Mouse (Mus musculus): Measurements from ENCODE around the gene Tbxas1. TPM values are rescaled to one million over a fixed set of nuclear protein-coding genes. Genes with fewer than 3 reads are reported as not detected.

Tbxas1 gene
- polyA plus RNA-seq, 1 experiment = 5.1 TPM

- no peak for DNase-seq (ENCODE audit: low spot score)
Measured at GRCm38 (mm10) chr6:39051799-39052556, 176.8 kb downstream of the Tbxas1 start.

GRCm38 (mm10) chr6:39052636-39053035 lies 177.4 kb downstream of the Tbxas1 start:
- DNase-seq (ENCODE audit: low spot score) = no peak

GRCm38 (mm10) chr6:39054206-39054864 lies 179.1 kb downstream of the Tbxas1 start:
- DNase-seq (ENCODE audit: low spot score) = no peak

- no peak for DNase-seq (ENCODE audit: low spot score)
Measured at GRCm38 (mm10) chr6:39054878-39055508, 179.8 kb downstream of the Tbxas1 start.

GRCm38 (mm10) chr6:39055831-39056261 lies 180.6 kb downstream of the Tbxas1 start:
- no peak for DNase-seq (ENCODE audit: low spot score)

- no peak for DNase-seq (ENCODE audit: low spot score)
Measured at GRCm38 (mm10) chr6:39057161-39057560, 182.0 kb downstream of the Tbxas1 start.

- DNase-seq (ENCODE audit: low spot score) = no peak
Measured at GRCm38 (mm10) chr6:39058389-39058788, 183.2 kb downstream of the Tbxas1 start.

GRCm38 (mm10) chr6:39058936-39059335 lies 183.7 kb downstream of the Tbxas1 start:
- no peak for DNase-seq (ENCODE audit: low spot score)

- DNase-seq (ENCODE audit: low spot score) = no peak
Measured at GRCm38 (mm10) chr6:39059547-39060497, 184.6 kb downstream of the Tbxas1 start.

- no peak for DNase-seq (ENCODE audit: low spot score)
Measured at GRCm38 (mm10) chr6:39061180-39061579, 186.0 kb downstream of the Tbxas1 start.

GRCm38 (mm10) chr6:39063541-39063940 lies 188.3 kb downstream of the Tbxas1 start:
- no peak for DNase-seq (ENCODE audit: low spot score)

- DNase-seq (ENCODE audit: low spot score) = peak; percentile 60
Measured at GRCm38 (mm10) chr6:39066935-39067578, 191.9 kb downstream of the Tbxas1 start.

GRCm38 (mm10) chr6:39072664-39073063 lies 197.5 kb downstream of the Tbxas1 start:
- DNase-seq (ENCODE audit: low spot score) = no peak

GRCm38 (mm10) chr6:39074186-39074585 lies 199.0 kb downstream of the Tbxas1 start:
- DNase-seq (ENCODE audit: low spot score) = no peak

- no peak for DNase-seq (ENCODE audit: low spot score)
Measured at GRCm38 (mm10) chr6:39076498-39076897, 201.3 kb downstream of the Tbxas1 start.

- DNase-seq (ENCODE audit: low spot score) = no peak
Measured at GRCm38 (mm10) chr6:39104631-39105030, 229.4 kb downstream of the Tbxas1 start.

- DNase-seq (ENCODE audit: low spot score) = no peak
Measured at GRCm38 (mm10) chr6:39106812-39107211, 231.6 kb downstream of the Tbxas1 start.

GRCm38 (mm10) chr6:39112701-39113100 lies 237.5 kb downstream of the Tbxas1 start:
- no peak for DNase-seq (ENCODE audit: low spot score)

- DNase-seq (ENCODE audit: low spot score) = no peak
Measured at GRCm38 (mm10) chr6:39113141-39113540, 237.9 kb downstream of the Tbxas1 start.

GRCm38 (mm10) chr6:39115438-39115837 lies 240.2 kb downstream of the Tbxas1 start:
- no peak for DNase-seq (ENCODE audit: low spot score)
